ENCODE assay signal across 15 mouse cellular contexts in the genomic region with DNA sequence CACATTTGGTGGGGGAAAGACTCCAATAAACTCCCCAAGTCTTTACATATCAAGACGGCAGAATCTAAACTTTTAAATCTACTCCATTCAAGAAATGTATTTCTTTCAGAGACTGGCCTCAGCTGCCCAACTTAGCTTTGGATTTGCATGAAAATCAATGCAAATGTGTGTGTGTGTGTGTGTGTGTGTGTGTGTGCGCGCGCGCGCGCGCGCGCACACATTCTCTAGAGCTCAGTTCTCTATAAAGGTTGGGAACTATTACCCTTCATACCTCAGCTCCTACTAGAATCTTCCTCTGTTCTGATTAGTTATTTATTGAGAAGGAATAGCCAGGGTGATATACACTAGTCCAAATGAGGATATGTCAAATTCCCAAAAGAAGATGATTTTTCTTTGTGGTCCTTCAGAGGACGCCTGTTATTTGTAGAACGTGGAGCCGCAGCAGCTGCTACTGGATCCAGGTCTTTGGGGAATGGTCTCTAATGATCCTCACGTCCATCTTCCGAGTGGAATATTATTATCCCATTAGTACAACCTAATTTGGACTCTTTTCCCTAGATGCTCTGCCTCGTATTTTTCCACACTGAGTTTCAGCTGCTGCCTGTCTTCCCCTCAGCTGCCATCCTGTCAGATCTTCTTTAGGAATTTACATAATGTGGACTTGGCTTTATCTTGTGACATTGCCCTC.
DNase-seq lines count a peak whose midpoint lies in the region; ATAC-seq and TF ChIP-seq lines count a peak whose summit lies in the region.
"Had no signal": no experiment of that assay in that cellular context is flagged by ENCODE, and none has a peak within 500 bp of the region (broad histone marks: within the 10 kb centered on the region; RNA-seq: fewer than 3 reads in every experiment).

No protein-coding gene starts in this region.

- no peak overlapping the region for H3K9ac ChIP-seq in neural tube, embryonic 13.5 days
- H3K9ac ChIP-seq: hindbrain, embryonic 15.5 days had no signal

- peaks cover 66% of the 10 kb centered on the region for H3K4me1 ChIP-seq in heart, embryonic 10.5 days
- peaks cover 47% of the 10 kb centered on the region for H3K4me1 ChIP-seq in midbrain, embryonic 10.5 days
- H3K4me1 ChIP-seq in neural tube, embryonic 13.5 days (replicated peaks) = peaks cover 57% of the 10 kb centered on the region

- DNase-seq in heart, embryonic 10.5 days (ENCODE audit: low spot score) = no peak
- no peak for DNase-seq in heart, adult 18-20 months
- DNase-seq in brain, embryonic 14.5 days (ENCODE audit: low read depth) = peak; percentile 65
- DNase-seq in midbrain, embryonic 10.5 days (ENCODE audit: low spot score) = no peak
- DNase-seq in B cell, adult 2 months = no peak
- DNase-seq in kidney, postnatal 10 days = no peak
- DNase-seq: cerebellum, postnatal 25 days; heart, adult 11 months; kidney, adult 18-20 months; kidney, postnatal 4 days; retina, postnatal 1 day; right cerebral cortex, postnatal 4 days had no signal

- WGBS in heart, embryonic 10.5 days = 90% methylated on average over 16 of the region's 16 CpGs
- WGBS in midbrain, embryonic 10.5 days = 92% methylated on average over 16 of the region's 16 CpGs
- 67% methylated on average over 16 of the region's 16 CpGs for WGBS in neural tube, embryonic 13.5 days

- ATAC-seq in neural tube, embryonic 13.5 days (ENCODE audit: low read depth) = no peak
- ATAC-seq: Patski had no signal

- no peak for TF ChIP-seq POLR2A in brain, embryonic 14.5 days (IDR thresholded peaks at IDR 0.05; ENCODE audit: borderline replicate concordance, extremely low read depth, insufficient read depth, insufficient read length, poor library complexity, severe bottlenecking)

- H3K27ac ChIP-seq in heart, embryonic 10.5 days = peak overlapping the region; percentile 48; the same call in 1 of the 2 replicates
- peak overlapping the region; percentile 76 for H3K27ac ChIP-seq in midbrain, embryonic 10.5 days (replicated peaks)
- peak overlapping the region; percentile 85 for H3K27ac ChIP-seq in neural tube, embryonic 13.5 days (replicated peaks)
- H3K27ac ChIP-seq: hindbrain, embryonic 15.5 days had no signal

- no peak for TF ChIP-seq CTCF in brain, embryonic 14.5 days (IDR thresholded peaks at IDR 0.05; ENCODE audit: borderline replicate concordance, extremely low read depth, insufficient read depth, insufficient read length)

- H3K4me2 ChIP-seq in neural tube, embryonic 13.5 days = no peak overlapping the region
- H3K4me2 ChIP-seq: hindbrain, embryonic 15.5 days had no signal

- no peaks in the 10 kb centered on the region for H3K36me3 ChIP-seq in heart, embryonic 10.5 days
- no peaks in the 10 kb centered on the region for H3K36me3 ChIP-seq in midbrain, embryonic 10.5 days
- no peaks in the 10 kb centered on the region for H3K36me3 ChIP-seq in neural tube, embryonic 13.5 days
- H3K36me3 ChIP-seq: hindbrain, embryonic 15.5 days had no signal

- H3K4me3 ChIP-seq in heart, embryonic 10.5 days = no peak overlapping the region
- H3K4me3 ChIP-seq in midbrain, embryonic 10.5 days = no peak overlapping the region
- no peak overlapping the region for H3K4me3 ChIP-seq in neural tube, embryonic 13.5 days
- H3K4me3 ChIP-seq: hindbrain, embryonic 15.5 days had no signal

- H3K9me3 ChIP-seq in heart, embryonic 10.5 days = no peaks in the 10 kb centered on the region
- no peaks in the 10 kb centered on the region for H3K9me3 ChIP-seq in midbrain, embryonic 10.5 days (replicated peaks)
- no peaks in the 10 kb centered on the region for H3K9me3 ChIP-seq in neural tube, embryonic 13.5 days
- H3K9me3 ChIP-seq: hindbrain, embryonic 15.5 days had no signal

- H3K27me3 ChIP-seq in heart, embryonic 10.5 days (ENCODE audit: insufficient read depth, poor library complexity, severe bottlenecking) = no peaks in the 10 kb centered on the region
- no peaks in the 10 kb centered on the region for H3K27me3 ChIP-seq in midbrain, embryonic 10.5 days (ENCODE audit: low read depth, poor library complexity, severe bottlenecking)
- no peaks in the 10 kb centered on the region for H3K27me3 ChIP-seq in neural tube, embryonic 13.5 days
- H3K27me3 ChIP-seq: hindbrain, embryonic 15.5 days; Patski had no signal
